Mouse (Mus musculus) megakaryocyte-erythroid progenitor cell, adult 5-6 weeks (primary cell): Measurements from ENCODE around the gene Diaph3. TPM values are rescaled to one million over a fixed set of nuclear protein-coding genes. Genes with fewer than 3 reads are reported as not detected.

Source experiments
- ATAC-seq: replicated peaks from 2 replicates; pipeline ENCODE4 v1.8.0; 2016; ENCODE audit warnings: mild to moderate bottlenecking, inconsistent platforms; ENCODE audit not compliant: severe bottlenecking, poor library complexity, low FRiP score, low TSS enrichment
- total RNA-seq, 2 experiments: library from RNA; stranded (forward) in 1 of 2; stranded (reverse) in 1 of 2; fragments of 200-1000, 215-1000 nt in 1 of 2; fragments of >200 nt in 1 of 2; fragmentation: Nextera tagmentation in 1 of 2; gene quantifications; 2 replicates each; pipeline ENCODE4 v1.2.3; 2014 to 2017

The Diaph3 gene
- total RNA-seq (2014; fragmentation: Nextera tagmentation) (42.0 and 46.3 TPM in 2 replicates), total RNA-seq (2017) (42.0 and 77.6 TPM in 2 replicates)

DNA sequence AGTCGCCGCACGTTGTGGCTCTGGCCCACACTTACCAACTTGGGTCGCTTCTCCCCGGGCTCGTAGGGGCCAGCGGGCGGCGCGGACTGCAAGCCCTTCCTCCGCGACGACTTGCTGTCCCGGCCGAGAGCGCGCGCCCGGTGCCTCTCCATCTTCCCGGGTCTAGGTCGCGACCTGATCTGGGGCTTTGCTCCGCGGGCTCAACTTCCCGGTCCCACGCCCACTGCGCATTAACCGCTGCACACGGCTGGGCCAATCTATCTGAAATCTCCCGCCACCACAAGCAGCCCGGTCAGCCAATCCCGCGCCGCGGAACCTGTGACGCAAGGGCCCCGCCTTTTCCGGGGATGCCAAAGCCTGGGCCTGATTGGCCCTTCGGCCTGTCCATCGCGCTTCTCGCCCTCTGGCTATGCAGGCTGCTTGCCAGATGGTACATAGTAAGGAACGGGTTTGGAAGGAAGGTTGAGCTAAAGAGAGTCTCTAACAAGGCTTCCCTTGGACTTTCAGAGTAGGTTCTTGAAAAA is at the start of gene Diaph3:
Gene Diaph3 (minus strand): TSS at position 273 of the 524 bp plus-strand sequence.
- peak; percentile 98 for ATAC-seq

DNA sequence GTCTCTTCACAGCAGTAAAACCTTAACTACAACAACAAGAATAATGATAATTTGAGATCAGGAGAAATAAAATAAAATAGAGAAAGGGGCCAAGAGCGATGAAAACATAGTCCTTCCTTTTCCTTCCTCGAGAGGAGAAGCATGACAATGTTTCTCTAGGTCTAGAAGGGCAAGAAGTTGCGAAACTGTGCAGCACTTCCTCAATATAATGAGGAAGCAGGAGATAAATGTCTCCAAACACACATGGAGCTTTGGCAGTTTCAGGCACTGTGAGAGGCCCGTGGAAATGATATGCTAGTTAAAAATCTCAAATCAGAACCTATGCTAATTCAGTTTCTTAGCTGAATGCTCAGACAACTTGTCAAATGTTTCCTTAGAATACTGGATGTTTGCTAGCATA is 49.6 kb upstream of the Diaph3 start:
- no peak for ATAC-seq

DNA sequence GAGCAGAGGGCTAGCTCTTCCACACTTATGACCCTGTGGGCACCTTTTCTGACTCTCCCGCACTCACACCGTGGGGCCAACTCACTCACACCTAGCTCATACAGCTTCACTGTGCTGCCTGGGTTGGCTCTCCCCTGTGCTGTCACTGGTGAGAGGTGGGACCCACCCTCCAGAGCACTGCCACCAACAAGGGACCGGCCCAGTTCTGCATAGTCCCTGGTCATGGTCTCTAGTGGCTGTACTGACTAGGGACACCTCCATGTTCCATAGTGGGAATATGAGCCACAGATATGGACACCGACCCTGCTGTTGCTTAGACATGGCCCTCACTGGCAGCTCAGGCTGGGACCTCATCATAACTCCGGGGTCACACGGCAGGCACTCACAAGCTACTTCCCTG is 30.5 kb upstream of the Diaph3 start:
- no peak for ATAC-seq

DNA sequence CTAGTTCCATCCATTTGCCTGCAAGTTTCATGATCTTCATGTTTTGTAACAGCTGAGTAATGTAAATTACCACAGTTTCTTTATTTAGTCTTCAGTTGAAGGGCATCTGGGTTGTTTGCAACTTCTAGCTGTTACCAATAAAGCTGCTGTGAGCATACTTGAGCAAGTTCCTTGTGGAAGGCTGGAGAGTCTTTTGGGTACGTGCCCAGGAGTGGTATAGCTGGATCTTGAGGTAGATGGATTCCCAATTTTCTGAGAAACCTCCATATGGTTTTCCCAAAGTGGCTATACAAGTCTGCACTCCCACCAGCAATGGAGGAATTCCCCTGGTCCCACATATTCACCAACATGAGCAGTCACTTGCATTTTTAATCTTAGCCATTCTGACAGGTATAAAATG is 28.1 kb upstream of the Diaph3 start:
- ATAC-seq, result no peak

DNA sequence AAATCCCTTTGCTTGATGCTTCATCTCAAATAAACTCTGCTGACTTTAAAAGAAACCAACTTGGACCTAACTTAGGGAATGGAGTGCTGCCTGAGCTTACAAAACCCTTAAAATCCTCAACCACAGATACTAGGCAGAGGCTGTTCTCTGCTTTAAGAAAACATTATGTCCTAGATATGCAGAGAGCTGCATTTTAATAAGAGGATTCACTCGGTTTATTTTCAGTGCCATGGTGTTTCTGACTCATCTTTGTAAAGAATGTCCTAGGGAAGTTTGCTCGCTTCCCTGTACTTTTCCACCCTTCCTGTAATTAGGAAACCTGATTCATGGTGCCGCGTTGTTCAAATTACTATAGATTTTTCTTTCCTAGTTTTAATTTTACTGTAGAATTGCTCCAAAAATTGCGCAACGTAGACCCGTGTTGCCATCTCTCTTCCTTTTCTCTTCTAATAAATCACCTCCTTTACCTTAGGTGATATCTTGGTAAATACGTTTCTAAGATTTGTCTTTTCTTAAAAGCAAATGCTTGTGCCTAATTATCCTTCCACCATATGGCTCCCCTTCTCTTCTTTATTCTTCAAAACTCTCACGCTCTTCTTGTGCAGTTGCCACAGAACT is 14.7 kb upstream of the Diaph3 start:
- no peak for ATAC-seq

DNA sequence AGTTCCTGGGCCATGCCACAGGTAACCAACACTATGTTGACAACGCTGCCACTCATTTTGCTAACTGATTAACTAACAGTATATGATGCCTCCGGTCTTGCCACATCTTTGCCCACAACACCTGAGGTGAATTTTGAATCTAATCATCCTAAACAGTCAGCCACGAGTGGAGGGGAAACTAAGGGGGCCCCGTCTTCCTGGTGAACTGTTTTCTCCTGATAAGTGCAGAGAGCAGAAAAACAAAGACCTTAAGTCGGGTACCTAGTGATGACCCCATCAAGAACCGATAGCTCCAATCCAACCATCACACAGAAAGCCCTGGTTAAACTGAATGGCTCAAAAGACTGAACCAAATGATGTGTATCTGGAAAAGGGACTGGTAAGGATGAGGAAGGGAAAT is 8.6 kb upstream of the Diaph3 start:
- ATAC-seq, result no peak

DNA sequence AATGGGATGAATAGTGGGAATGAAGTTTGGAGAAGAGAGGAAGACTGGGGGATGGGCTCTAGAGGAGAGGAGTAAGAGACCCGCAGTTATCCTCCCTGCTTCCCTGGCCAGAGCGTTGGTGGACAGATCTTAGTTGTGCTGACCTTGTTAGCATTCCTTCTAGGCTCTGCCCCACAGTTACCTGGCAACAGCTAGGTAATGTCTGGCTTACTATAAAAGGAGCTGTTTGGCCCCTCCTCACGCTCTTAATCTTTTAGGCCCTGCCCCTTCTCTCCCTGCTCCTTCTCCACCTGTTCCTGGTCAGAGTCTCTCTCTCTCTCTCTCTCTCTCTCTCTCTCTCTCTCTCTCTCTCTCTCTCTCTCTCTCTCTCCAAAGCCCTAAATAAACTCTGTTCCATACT is 5.7 kb upstream of the Diaph3 start:
- no peak for ATAC-seq

DNA sequence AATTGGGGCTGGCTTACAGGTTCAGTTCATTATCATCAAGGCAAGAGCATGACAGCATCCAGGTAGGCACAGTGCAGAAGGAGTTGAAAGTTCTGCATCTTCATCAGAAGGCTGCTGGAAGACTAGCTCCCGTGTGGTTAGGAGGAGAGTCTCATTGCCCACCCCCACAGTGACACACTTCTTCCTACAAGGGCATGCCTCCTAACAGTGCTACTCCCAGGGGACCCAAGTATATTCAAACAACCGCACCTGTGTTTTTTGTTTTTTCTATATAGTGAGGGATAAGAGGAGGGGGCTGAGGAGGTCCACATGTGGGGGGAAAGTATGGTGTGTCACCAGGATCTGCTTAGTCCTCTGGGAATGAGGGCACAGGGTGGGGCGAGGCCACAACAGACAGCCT is 4.3 kb upstream of the Diaph3 start:
- ATAC-seq, result no peak

DNA sequence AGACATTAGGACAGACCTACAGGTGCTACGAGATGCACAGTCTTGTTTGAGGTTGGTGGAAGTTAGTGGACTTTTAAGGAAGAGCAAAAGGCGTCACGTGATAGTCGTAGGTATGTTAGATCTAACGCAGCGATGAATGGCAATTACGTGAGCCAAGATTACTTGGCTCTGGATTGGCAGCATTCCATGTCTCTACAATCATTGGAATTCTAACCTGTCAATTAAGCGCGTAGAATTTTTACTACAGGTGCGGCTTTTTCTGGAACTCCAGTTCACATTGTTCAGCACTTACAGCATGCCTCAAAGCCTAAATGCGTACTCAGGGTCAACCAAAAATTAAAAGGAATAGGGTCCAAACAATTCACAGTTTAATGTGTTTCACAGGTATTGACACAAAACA is 742 bp upstream of the Diaph3 start:
- ATAC-seq, result no peak

DNA sequence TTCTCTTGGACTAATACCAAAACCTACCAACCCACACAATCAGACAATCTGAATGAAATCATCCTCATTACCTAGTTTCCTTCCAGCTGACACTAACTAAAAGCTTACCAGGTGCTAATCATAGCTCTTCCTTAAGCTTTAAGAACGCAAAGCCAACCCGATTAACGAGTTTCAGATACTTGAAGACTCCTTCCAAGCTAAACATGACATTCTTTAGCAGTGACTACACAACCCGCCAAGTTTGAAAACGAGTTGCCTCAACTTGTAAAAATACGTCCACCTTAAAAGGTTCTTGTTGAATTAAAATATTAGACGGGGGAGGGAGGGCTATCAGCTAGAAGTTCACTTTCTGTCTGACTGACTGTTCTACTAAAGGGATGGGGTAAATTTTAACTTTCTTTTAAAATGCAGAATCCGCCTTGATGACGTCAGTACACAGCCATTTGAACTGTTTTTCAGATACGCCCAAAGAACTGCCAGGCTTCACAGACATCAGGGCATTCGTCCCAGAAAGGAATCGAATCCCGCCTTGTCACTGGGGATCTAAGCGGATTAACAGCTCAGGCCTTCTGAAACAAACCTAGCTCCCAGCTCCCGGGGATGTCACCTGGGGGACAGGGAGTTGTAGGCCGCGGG is 590 bp downstream of the Diaph3 start:
- peak; percentile 48 for ATAC-seq

DNA sequence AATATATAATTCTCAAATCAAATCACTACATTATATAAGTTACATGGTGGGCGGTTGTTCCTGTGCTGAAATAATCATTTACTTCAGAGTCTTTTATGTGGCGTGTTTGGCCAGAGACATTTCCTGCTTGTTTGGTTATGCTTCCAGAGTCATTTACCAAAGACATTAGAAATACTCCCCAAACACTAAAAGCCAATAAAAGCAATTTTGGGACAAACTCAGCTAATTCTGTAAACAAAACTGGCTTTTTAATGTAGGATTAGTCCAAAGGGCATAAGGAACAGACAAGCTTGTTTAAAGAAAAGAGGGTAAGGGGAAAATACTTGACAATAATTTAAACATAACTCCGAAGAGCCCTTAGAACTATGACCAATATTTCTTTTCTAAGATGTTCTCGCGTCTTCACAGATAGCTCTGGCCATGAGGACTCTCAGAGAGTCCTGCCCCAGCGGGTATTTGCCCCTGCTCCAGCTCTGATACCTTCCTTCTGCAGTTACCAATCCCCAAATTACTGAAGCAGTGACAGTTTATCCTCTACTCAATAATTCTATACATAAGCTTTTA is 14.9 kb downstream of the Diaph3 start:
- ATAC-seq, result no peak

DNA sequence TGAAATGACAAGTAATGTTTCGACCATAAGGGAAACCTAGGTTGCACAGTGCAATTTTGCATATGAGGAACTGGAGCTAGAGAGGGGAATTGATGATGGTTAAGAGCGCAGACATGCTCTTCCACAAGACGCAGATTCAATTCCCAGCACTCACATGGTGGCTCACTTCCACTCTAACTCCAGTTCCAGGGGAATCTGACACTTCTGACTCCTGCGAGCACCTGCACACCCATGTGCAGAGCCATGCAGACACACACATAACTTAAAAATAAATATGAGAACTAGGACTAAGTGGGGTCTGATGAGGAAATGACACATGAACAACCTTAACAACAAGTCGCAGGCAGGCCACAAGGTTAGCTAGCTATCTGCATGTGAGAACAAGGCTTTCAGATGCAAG is 15.5 kb downstream of the Diaph3 start:
- no peak for ATAC-seq

DNA sequence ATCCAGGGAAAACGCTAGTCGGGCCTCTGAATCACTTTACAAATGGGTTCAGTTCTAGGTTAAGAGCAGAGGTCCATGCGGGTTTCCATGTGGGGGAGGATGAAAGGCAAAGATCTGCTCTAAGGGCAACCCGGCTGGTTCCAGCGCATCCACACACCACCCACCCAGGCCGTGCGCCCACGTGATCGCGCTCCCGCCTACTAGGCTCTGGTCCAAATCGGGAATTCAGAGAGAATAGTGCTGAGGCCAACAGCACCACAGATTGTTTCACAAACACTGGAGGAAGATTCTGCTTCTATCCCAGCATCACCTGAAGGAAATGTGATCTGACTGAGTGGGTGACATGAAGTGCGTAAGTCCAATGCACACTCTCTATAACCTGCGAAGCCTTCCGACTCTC is 17.9 kb downstream of the Diaph3 start:
- ATAC-seq, result no peak

DNA sequence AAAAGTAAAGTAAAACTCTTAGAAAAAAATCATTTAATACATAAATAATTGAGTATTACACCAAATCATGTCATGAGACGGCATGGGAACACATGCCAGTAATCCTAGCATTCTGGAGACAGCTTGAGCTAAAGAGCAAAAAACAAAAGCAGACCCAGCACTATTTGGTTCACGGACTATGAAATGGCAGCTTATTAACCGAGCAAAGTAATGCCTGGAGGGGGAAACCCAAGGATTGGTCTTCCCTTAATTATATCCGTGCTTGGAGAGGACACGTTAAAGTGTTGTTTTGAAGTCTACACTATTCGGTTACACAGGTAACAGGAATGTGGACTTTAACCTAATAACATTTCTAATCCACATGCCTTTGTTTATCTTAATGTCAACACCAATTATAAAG is 19.2 kb downstream of the Diaph3 start:
- no peak for ATAC-seq

DNA sequence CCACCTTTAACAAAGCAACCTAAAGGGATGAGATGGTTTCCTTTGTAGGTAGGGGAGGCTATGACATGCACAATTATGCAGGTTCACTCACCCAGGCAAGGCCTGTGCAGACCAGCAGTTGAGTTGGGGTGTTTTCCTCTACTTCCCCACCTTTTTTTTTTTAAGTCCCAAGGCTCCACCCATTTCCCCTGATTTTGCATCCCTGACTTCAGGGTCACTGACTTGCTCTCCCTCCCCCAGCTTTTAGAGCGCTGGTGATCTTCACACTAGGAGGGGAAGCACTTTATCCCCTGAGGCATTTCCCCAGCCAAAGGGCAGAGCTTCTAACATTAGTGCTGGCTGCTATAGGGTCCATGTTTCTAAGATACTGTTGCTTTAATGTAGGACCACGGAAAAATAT is 30.4 kb downstream of the Diaph3 start:
- no peak for ATAC-seq

DNA sequence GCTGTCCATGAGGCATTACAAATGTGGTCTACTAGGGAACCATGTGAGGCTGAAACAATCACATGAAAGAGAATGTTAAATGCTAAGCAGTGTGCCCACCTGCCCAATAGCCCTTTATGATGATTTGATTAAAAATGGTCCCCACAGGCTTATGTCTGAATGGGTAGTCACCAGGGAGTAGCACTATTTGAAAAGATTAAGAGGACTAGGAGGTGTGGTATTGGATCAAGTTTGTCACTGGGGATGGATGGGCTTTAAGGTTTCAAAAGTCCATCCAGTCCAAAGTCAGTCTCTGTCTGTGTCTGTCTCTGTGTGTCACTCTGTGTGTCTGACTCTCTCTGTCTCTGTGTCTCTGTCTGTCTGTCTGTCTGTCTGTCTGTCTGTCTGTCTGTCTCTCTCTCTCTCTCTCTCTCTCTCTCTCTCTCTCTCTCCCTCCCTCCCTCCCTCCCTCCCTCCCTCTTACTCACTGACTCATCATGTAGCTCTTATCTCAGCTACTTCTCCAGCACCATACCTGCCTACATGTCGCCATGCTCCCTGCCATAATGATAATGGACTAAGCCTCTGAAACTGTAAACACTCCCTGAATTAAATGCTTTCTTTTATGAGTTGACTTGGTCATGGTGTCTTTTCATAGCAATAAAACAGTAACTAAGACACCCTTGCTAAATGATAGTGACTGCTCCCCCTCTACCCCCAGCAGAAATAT is 41.5 kb downstream of the Diaph3 start:
- ATAC-seq, result no peak

DNA sequence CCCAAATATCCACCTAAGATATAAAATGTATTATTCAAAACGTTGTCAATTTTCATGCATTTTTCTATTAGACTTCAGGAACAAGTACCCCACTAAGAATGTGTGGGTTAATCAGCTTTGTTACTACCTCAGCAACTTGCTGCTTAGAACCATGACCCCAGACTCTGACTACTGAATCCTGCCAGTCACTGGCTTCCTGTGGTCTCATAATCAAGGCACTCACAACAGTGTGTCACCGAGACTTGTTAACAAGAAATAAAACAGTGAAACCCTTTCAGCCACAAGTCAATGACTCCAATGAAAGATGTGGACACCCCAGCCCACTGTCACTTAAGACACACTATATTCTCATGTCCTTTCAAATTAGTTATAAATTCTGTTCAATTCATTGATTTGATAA is 42.9 kb downstream of the Diaph3 start:
- no peak for ATAC-seq

DNA sequence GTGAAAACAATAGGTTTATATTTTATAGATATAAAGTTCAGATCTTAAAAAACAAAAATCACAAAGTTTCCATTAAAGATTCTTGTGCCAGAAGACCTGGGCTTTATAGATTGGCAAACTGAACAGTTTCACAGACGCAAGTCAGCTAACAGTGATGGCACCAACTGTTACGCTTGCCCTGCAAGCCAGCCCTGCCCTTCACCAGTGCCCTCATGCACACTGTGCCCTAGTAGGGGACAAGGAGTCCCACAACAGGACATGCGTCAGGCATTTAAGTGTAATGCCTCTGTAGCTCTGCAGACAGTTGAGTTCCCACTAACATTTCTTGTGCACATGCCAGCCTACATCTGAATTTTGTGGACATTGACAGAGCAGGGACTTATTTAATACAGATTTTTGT is 49.5 kb downstream of the Diaph3 start:
- no peak; the same call in 1 of the 2 replicates for ATAC-seq

DNA sequence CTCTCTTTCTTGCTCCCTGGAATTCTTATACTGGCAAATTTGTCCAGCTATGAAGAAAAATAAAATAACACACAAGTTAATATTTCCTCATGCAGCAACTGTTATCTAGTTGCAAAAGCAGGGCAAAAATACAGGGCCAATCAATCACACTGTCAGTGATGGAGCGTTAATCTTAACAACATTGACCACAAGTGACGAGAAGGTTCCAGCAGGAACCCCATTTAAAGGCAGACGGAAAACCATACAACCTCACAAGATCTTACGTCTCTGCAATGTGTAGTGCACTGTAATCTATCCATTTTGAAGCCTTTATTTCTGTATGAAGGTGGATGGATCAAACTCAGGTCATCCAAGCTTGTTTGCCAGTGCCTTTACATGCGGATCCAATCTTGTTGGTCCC is 49.9 kb downstream of the Diaph3 start:
- ATAC-seq, result peak; percentile 34; the same call in 1 of the 2 replicates

DNA sequence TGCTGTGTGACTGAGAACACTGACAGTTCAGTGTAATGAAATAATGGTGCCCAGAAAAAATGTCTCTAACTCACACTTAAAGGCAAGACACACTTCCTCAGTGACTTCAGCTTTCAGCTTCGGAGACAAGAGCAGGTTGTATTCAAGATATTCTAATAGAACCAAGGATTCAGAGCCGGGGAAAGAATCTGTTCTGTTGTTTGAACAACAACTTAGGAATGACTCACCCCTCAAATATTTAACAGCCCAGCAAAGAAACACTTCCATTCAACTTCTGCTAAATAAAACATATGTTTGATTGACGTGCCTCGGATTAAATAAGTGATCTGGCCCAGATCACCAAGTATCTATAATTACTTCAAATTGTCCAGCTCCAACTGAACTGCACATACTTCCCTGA is 52.1 kb downstream of the Diaph3 start:
- ATAC-seq, result no peak
